Mouse (Mus musculus) urinary bladder, postnatal 36 days (tissue): Measurements from ENCODE around the gene Irgm2.
"Not testable (repeated sequence)": the region's sequence is repeated elsewhere in the genome, so short reads cannot be mapped to it uniquely, and the experiment has no call there.

Experiments used
- DNase-seq, 2 experiments: peaks; one replicate each; pipeline ENCODE4 v3.0.0; 2022; ENCODE audit warnings: low spot score in 2 of 2, mixed read lengths in 1 of 2

The Irgm2 gene

GRCm38 (mm10) chr11:58213673-58214342 lies 14.4 kb downstream of the Irgm2 start:
- DNase-seq: no peak

GRCm38 (mm10) chr11:58214391-58215048 lies 15.1 kb downstream of the Irgm2 start:
- peak; percentile 84 to 90 for DNase-seq

GRCm38 (mm10) chr11:58215049-58215430 lies 15.6 kb downstream of the Irgm2 start:
- not testable (repeated sequence) for DNase-seq

- DNase-seq: no peak
These were observed 16.4 kb downstream of the Irgm2 start for GRCm38 (mm10) chr11:58215814-58216213.

- no peak for DNase-seq
These were observed 17.4 kb downstream of the Irgm2 start for GRCm38 (mm10) chr11:58216823-58217222.

- no peak for DNase-seq
These were observed 24.3 kb downstream of the Irgm2 start for GRCm38 (mm10) chr11:58223751-58224150.

- no peak for DNase-seq
These were observed 24.9 kb downstream of the Irgm2 start for GRCm38 (mm10) chr11:58224313-58224712.

GRCm38 (mm10) chr11:58224872-58225271 lies 25.5 kb downstream of the Irgm2 start:
- not testable (repeated sequence) for DNase-seq

- peak; percentile 57 to 77 for DNase-seq
These were observed 26.2 kb downstream of the Irgm2 start for GRCm38 (mm10) chr11:58225655-58226054.

- no peak for DNase-seq
These were observed 27.0 kb downstream of the Irgm2 start for GRCm38 (mm10) chr11:58226425-58226824.

- not testable (repeated sequence) for DNase-seq
These were observed 28.6 kb downstream of the Irgm2 start for GRCm38 (mm10) chr11:58228021-58228420.

GRCm38 (mm10) chr11:58230396-58230910 lies 31.0 kb downstream of the Irgm2 start:
- DNase-seq: no peak

- DNase-seq: no peak
These were observed 31.7 kb downstream of the Irgm2 start for GRCm38 (mm10) chr11:58231156-58231555.

GRCm38 (mm10) chr11:58234551-58234950 lies 35.1 kb downstream of the Irgm2 start:
- not testable (repeated sequence) for DNase-seq

GRCm38 (mm10) chr11:58235152-58235551 lies 35.7 kb downstream of the Irgm2 start:
- no peak for DNase-seq

- peak; percentile 28 to 67 for DNase-seq
These were observed 39.7 kb downstream of the Irgm2 start for GRCm38 (mm10) chr11:58238840-58239791.

- peak in 1 of 2 experiments; percentile 34 for DNase-seq
These were observed 47.9 kb downstream of the Irgm2 start for GRCm38 (mm10) chr11:58247294-58247693.

GRCm38 (mm10) chr11:58249203-58249981 lies 50.0 kb downstream of the Irgm2 start:
- no peak for DNase-seq

- no peak for DNase-seq
These were observed 51.1 kb downstream of the Irgm2 start for GRCm38 (mm10) chr11:58250550-58250949.

- no peak for DNase-seq
These were observed 55.0 kb downstream of the Irgm2 start for GRCm38 (mm10) chr11:58254411-58254810.

- DNase-seq: no peak
These were observed 58.4 kb downstream of the Irgm2 start for GRCm38 (mm10) chr11:58257816-58258215.
